In the genomic region with DNA sequence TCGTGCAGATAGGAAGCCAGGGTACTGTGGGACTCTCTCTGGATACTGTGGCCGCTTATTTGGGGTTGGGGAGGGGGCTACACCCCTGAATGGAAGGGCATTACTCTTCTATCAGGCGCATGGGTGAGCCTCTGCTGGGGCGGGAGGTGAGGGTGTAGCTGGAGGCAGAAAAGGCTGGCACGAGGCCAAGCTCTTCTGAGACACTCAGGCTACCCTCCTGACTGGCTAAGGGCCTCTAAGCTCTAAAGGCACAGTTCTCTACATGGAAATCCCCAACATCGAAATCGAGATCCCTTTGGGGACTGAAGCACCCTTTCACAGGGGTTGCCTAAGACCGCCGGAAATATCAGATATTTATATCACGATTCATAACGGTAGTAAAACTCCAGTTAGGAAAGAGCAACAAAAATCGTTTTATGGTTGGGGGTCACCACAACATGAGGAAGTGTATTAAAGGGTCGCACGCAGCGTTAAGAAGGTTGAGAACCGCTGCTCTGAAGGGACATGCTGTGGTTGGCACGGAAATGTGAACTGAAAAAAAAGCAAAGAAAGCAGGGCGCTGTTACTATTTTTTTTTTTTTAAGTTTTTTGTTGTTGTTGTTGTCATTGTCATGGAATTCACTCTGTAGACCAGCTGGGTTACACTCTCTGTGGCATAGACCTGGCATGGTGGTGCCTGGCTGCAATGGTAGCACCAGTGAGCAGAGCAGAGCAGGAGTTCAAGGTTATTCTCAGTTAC, we compare ENCODE assay signal across 8 mouse cellular contexts. TPM values are rescaled to one million over a fixed set of nuclear protein-coding genes. Genes with fewer than 3 reads are reported as not detected.
DNase-seq lines count a peak whose midpoint lies in the region; ATAC-seq and TF ChIP-seq lines count a peak whose summit lies in the region.

No protein-coding gene starts in this region.

- 83% methylated on average over 18 of the region's 18 CpGs for WGBS in midbrain, embryonic 13.5 days
- whole genome bisulfite sequencing in midbrain, embryonic 16.5 days, result 81% methylated on average over 18 of the region's 18 CpGs
- WGBS in lung, embryonic 15.5 days, result 44% methylated on average over 18 of the region's 18 CpGs

- no peaks in the 10 kb centered on the region for H3K36me3 ChIP-seq in midbrain, embryonic 13.5 days
- no peaks in the 10 kb centered on the region for H3K36me3 ChIP-seq in midbrain, embryonic 16.5 days (ENCODE audit: control insufficient read depth, insufficient read depth, low read length)
- H3K36me3 ChIP-seq in lung, embryonic 15.5 days, result 0 out of 2 replicates have a peak, but pooled peaks cover 2% of the 10 kb centered on the region

- DNase-seq in brain, embryonic 14.5 days (ENCODE audit: low read depth), result peak; percentile 57
- peak; percentile 62 for DNase-seq in thymus, postnatal 14 days
- DNase-seq in right cerebral cortex, postnatal 4 days, result no peak
- DNase-seq in ovary, postnatal 14 days (ENCODE audit: low spot score), result no peak

- H3K4me3 ChIP-seq in midbrain, embryonic 13.5 days (replicated peaks), result no peak overlapping the region
- H3K4me3 ChIP-seq in midbrain, embryonic 16.5 days (ENCODE audit: low read depth, low read length), result no peak overlapping the region
- no peak overlapping the region for H3K4me3 ChIP-seq in lung, embryonic 15.5 days

- H3K9ac ChIP-seq in midbrain, embryonic 13.5 days (replicated peaks), result 0 out of 2 replicates have a peak overlapping the region, but pooled peaks have one; percentile 16
- H3K9ac ChIP-seq in midbrain, embryonic 16.5 days (ENCODE audit: low read depth, low read length), result no peak overlapping the region
- no peak overlapping the region for H3K9ac ChIP-seq in lung, embryonic 15.5 days

- H3K4me2 ChIP-seq in midbrain, embryonic 13.5 days (replicated peaks), result no peak overlapping the region
- no peak overlapping the region for H3K4me2 ChIP-seq in midbrain, embryonic 16.5 days (ENCODE audit: low read length)
- no peak overlapping the region for H3K4me2 ChIP-seq in lung, embryonic 15.5 days

- H3K4me1 ChIP-seq in midbrain, embryonic 13.5 days (replicated peaks), result peaks cover 62% of the 10 kb centered on the region
- H3K4me1 ChIP-seq in midbrain, embryonic 16.5 days (ENCODE audit: control insufficient read depth, insufficient read depth, low read length), result peaks cover 21% of the 10 kb centered on the region
- H3K4me1 ChIP-seq in lung, embryonic 15.5 days, result peaks cover 75% of the 10 kb centered on the region

- TF ChIP-seq CTCF in brain, embryonic 14.5 days (IDR thresholded peaks at IDR 0.05; ENCODE audit: borderline replicate concordance, extremely low read depth, insufficient read depth, insufficient read length), result no peak

- H3K27ac ChIP-seq in midbrain, embryonic 13.5 days, result peak overlapping the region; percentile 39; the same call in 1 of the 2 replicates
- no peak overlapping the region for H3K27ac ChIP-seq in midbrain, embryonic 16.5 days (ENCODE audit: low read length)
- peak overlapping the region; percentile 83 for H3K27ac ChIP-seq in lung, embryonic 15.5 days

- H3K9me3 ChIP-seq in midbrain, embryonic 13.5 days, result no peaks in the 10 kb centered on the region
- no peaks in the 10 kb centered on the region for H3K9me3 ChIP-seq in midbrain, embryonic 16.5 days (replicated peaks; ENCODE audit: control insufficient read depth, low read length, poor library complexity, severe bottlenecking)
- H3K9me3 ChIP-seq in lung, embryonic 15.5 days, result no peaks in the 10 kb centered on the region

- no peak for TF ChIP-seq POLR2A in brain, embryonic 14.5 days (IDR thresholded peaks at IDR 0.05; ENCODE audit: borderline replicate concordance, extremely low read depth, insufficient read depth, insufficient read length, poor library complexity, severe bottlenecking)

- H3K27me3 ChIP-seq in midbrain, embryonic 13.5 days, result no peaks in the 10 kb centered on the region
- H3K27me3 ChIP-seq in midbrain, embryonic 16.5 days (ENCODE audit: control insufficient read depth, insufficient read depth, low read depth, low read length), result no peaks in the 10 kb centered on the region
- H3K27me3 ChIP-seq in lung, embryonic 15.5 days, result no peaks in the 10 kb centered on the region

- ATAC-seq in midbrain, embryonic 13.5 days, result no peak
- no peak for ATAC-seq in midbrain, embryonic 16.5 days
- ATAC-seq in inflammation-experienced regulatory T-cells, adult 6 months, result peak; percentile 49
- no peak for ATAC-seq in lung, embryonic 15.5 days (ENCODE audit: borderline replicate concordance, extremely low read depth, low FRiP score, low TSS enrichment)

RNA-seq across cellular contexts. Expression of gene Tk1, which starts 2.4 kb away (rescaled TPM):
- polyA plus RNA-seq in midbrain, embryonic 13.5 days (2015; fragmentation: Nextera tagmentation; extraction: Ambion mirVana), result 34.5 and 36.2 TPM in 2 replicates
- 9.8 and 12.9 TPM in 2 replicates for polyA plus RNA-seq in midbrain, embryonic 16.5 days (2015; fragmentation: Nextera tagmentation; extraction: Ambion mirVana)
- polyA plus RNA-seq in brain, embryonic 14.5 days (2012; rRNA removed), result 31.1 and 76.6 TPM in 2 replicates
- 100 to 1,000 TPM in 1 of 3 experiments, 10 to 100 TPM in 2; 27.3 to 126 (median 52.4) TPM for polyA plus RNA-seq in inflammation-experienced regulatory T-cells, adult 6 months (2017; shearing (Covaris generic))
- polyA plus RNA-seq in lung, embryonic 15.5 days (2015; fragmentation: Nextera tagmentation; extraction: Ambion mirVana), result 145 and 147 TPM in 2 replicates

RNA-seq across cellular contexts. Expression of gene Afmid, which starts 2.6 kb away (rescaled TPM):
- polyA plus RNA-seq in midbrain, embryonic 13.5 days (2015; fragmentation: Nextera tagmentation; extraction: Ambion mirVana), result 4.1 and 4.3 TPM in 2 replicates
- 5.6 and 5.9 TPM in 2 replicates for polyA plus RNA-seq in midbrain, embryonic 16.5 days (2015; fragmentation: Nextera tagmentation; extraction: Ambion mirVana)
- polyA plus RNA-seq in brain, embryonic 14.5 days (2012; rRNA removed), result 4.5 and 6.7 TPM in 2 replicates
- 10 to 100 TPM; 32.7 to 39.5 (median 35.4) TPM for polyA plus RNA-seq in inflammation-experienced regulatory T-cells, adult 6 months (2017; shearing (Covaris generic))
- polyA plus RNA-seq in lung, embryonic 15.5 days (2015; fragmentation: Nextera tagmentation; extraction: Ambion mirVana), result 3.8 and 5.3 TPM in 2 replicates

RNA-seq across cellular contexts. Expression of gene Gm20708, which starts 18.9 kb away (rescaled TPM):
- polyA plus RNA-seq in midbrain, embryonic 13.5 days (2015; fragmentation: Nextera tagmentation; extraction: Ambion mirVana), result 0.55 and 0.70 TPM in 2 replicates
- 0.99 and 1.6 TPM in 2 replicates for polyA plus RNA-seq in midbrain, embryonic 16.5 days (2015; fragmentation: Nextera tagmentation; extraction: Ambion mirVana)
- polyA plus RNA-seq in brain, embryonic 14.5 days (2012; rRNA removed), result 0.11 and 1.2 TPM in 2 replicates
- 1 to 10 TPM; 3.1 to 5.0 (median 4.9) TPM for polyA plus RNA-seq in inflammation-experienced regulatory T-cells, adult 6 months (2017; shearing (Covaris generic))
- 0.24 TPM in 1 of 2 replicates, not detected in the other for polyA plus RNA-seq in lung, embryonic 15.5 days (2015; fragmentation: Nextera tagmentation; extraction: Ambion mirVana)

RNA-seq across cellular contexts. Expression of gene Syngr2, which starts 18.9 kb away (rescaled TPM):
- 14.3 and 15.0 TPM in 2 replicates for polyA plus RNA-seq in midbrain, embryonic 13.5 days (2015; fragmentation: Nextera tagmentation; extraction: Ambion mirVana)
- 12.8 and 13.8 TPM in 2 replicates for polyA plus RNA-seq in midbrain, embryonic 16.5 days (2015; fragmentation: Nextera tagmentation; extraction: Ambion mirVana)
- 12.9 and 13.6 TPM in 2 replicates for polyA plus RNA-seq in brain, embryonic 14.5 days (2012; rRNA removed)
- polyA plus RNA-seq in inflammation-experienced regulatory T-cells, adult 6 months (2017; shearing (Covaris generic)), result 100 to 1,000 TPM in 1 of 3 experiments, 10 to 100 TPM in 2; 86.3 to 118 (median 89.8) TPM
- polyA plus RNA-seq in lung, embryonic 15.5 days (2015; fragmentation: Nextera tagmentation; extraction: Ambion mirVana), result 63.3 and 73.7 TPM in 2 replicates

RNA-seq across cellular contexts. Expression of gene Birc5, which starts 20.7 kb away (rescaled TPM):
- 99.1 and 105 TPM in 2 replicates for polyA plus RNA-seq in midbrain, embryonic 13.5 days (2015; fragmentation: Nextera tagmentation; extraction: Ambion mirVana)
- 21.0 and 27.3 TPM in 2 replicates for polyA plus RNA-seq in midbrain, embryonic 16.5 days (2015; fragmentation: Nextera tagmentation; extraction: Ambion mirVana)
- 31.8 and 61.9 TPM in 2 replicates for polyA plus RNA-seq in brain, embryonic 14.5 days (2012; rRNA removed)
- polyA plus RNA-seq in inflammation-experienced regulatory T-cells, adult 6 months (2017; shearing (Covaris generic)), result 100 to 1,000 TPM in 1 of 3 experiments, 10 to 100 TPM in 2; 16.8 to 256 (median 23.6) TPM
- 352 and 368 TPM in 2 replicates for polyA plus RNA-seq in lung, embryonic 15.5 days (2015; fragmentation: Nextera tagmentation; extraction: Ambion mirVana)

Comparison
In these comparisons a context has a peak if more than half of its experiments do, and no peak if none do; other contexts are left out.
1. DNase-seq: peak in brain, embryonic 14.5 days (single experiment) and thymus, postnatal 14 days (single experiment); none in right cerebral cortex, postnatal 4 days (single experiment) and ovary, postnatal 14 days (single experiment).